Mouse (Mus musculus) cerebellum, adult 2 months (tissue): ENCODE data around the gene Cyfip1.

Experiments used
- CTCF ChIP-seq: fragments of 200-500 bp; IDR thresholded peaks from 2 replicates; pipeline ENCODE4 v1.5.1; 2011; ENCODE audit warnings: low read depth, mild to moderate bottlenecking, control low read depth, low read length, moderate library complexity, borderline replicate concordance; ENCODE audit not compliant: insufficient read depth
- POLR2A ChIP-seq: fragments of 200-500 bp; IDR thresholded peaks from 2 replicates; pipeline ENCODE4 v1.6.1; 2011; ENCODE audit warnings: low read length, control low read depth, borderline replicate concordance; ENCODE audit not compliant: insufficient read depth

- no peak for TF ChIP-seq CTCF
- TF ChIP-seq POLR2A = no peak
Observed at GRCm38 (mm10) chr7:55960506-55960905, 119.0 kb downstream of the Cyfip1 start.
